ENCODE assay signal across 20 mouse cellular contexts in genomic region chr4:92538296-92538695, GRCm38 (mm10).
"Had no signal": no experiment of that assay in that cellular context is flagged by ENCODE, and none has a peak within 500 bp of the region (broad histone marks: within the 10 kb centered on the region; RNA-seq: fewer than 3 reads in every experiment).

No protein-coding gene starts in this region.

- H3K9ac ChIP-seq: heart, embryonic 13.5 days; heart, embryonic 15.5 days; hindbrain, embryonic 14.5 days; limb, embryonic 12.5 days; liver, embryonic 12.5 days; liver, embryonic 14.5 days had no signal

- H3K27ac ChIP-seq: heart, adult 2 months; heart, embryonic 13.5 days; heart, embryonic 15.5 days; hindbrain, embryonic 14.5 days; layer of hippocampus, adult 2 months; left cerebral cortex, adult 2 months; limb, embryonic 12.5 days; liver, embryonic 12.5 days; liver, embryonic 14.5 days had no signal

- H3K4me3 ChIP-seq: heart, adult 2 months; heart, embryonic 13.5 days; heart, embryonic 15.5 days; layer of hippocampus, adult 2 months; left cerebral cortex, adult 2 months; limb, embryonic 12.5 days; liver, embryonic 12.5 days had no signal

- ATAC-seq: hindbrain, embryonic 16.5 days; intestine, embryonic 16.5 days; liver, embryonic 12.5 days had no signal

- H3K4me1 ChIP-seq: heart, embryonic 13.5 days; heart, embryonic 15.5 days; limb, embryonic 12.5 days; liver, embryonic 12.5 days had no signal

- DNase-seq: gastrocnemius, postnatal 14 days; heart, adult 11 months; heart, adult 2 months; heart, postnatal 14 days; heart, postnatal 36 days; kidney, adult 11 months; kidney, adult 2 months; kidney, postnatal 10 days; kidney, postnatal 4 days had no signal

- H3K27me3 ChIP-seq: heart, embryonic 13.5 days; heart, embryonic 15.5 days; limb, embryonic 12.5 days; liver, embryonic 12.5 days had no signal

- H3K4me2 ChIP-seq: heart, embryonic 11.5 days; heart, embryonic 13.5 days; heart, embryonic 15.5 days; hindbrain, embryonic 14.5 days; limb, embryonic 12.5 days; liver, embryonic 12.5 days had no signal

- H3K9me3 ChIP-seq: heart, embryonic 13.5 days; heart, embryonic 15.5 days; limb, embryonic 12.5 days had no signal

- H3K36me3 ChIP-seq: heart, embryonic 13.5 days; heart, embryonic 15.5 days; limb, embryonic 12.5 days; liver, embryonic 12.5 days had no signal
